Mouse (Mus musculus): ENCODE results near the gene Gm21828.
"Not testable (repeated sequence)": the region's sequence is repeated elsewhere in the genome, so short reads cannot be mapped to it uniquely, and the experiment has no call there.

The Gm21828 gene

GRCm38 (mm10) chrY:13223828-13224227 is at the start of gene Gm21828:
Gm21828 (minus strand) TSS chrY:13223928.
- DNase-seq (ENCODE audit: low read depth), result not testable (repeated sequence)

- not testable (repeated sequence) for DNase-seq (ENCODE audit: low read depth)
Measured at GRCm38 (mm10) chrY:13252091-13252490, 28.4 kb upstream of the Gm21828 start, which contains the start of the genes Gm21440 and Gm21454. Gm21440 (plus strand) TSS chrY:13252391. Gm21454 (plus strand) TSS chrY:13252442.

Measured in c-Kit-positive CD71-negative TER-119-negative erythroid progenitor cells, embryonic 14.5 days (primary cell).